Mouse (Mus musculus): ENCODE data around the gene Rufy1. TPM values are rescaled to one million over a fixed set of nuclear protein-coding genes. Genes with fewer than 3 reads are reported as not detected.

Rufy1 gene
- total and polyA plus RNA-seq, 3 experiments, result 17.8 to 18.4 TPM; not detected in 1

GRCm38 (mm10) chr11:50369360-50369911, 61.5 kb downstream of the Rufy1 start (continued):
- TF ChIP-seq MAFK (IDR thresholded peaks at IDR 0.05; ENCODE audit: borderline replicate concordance, low read depth, low read length) (no peak), MYB (IDR thresholded peaks at IDR 0.05; ENCODE audit: low read depth, low read length) (no peak), ELF1 (IDR thresholded peaks at IDR 0.05; ENCODE audit: low read depth, low read length) (0 out of 2 replicates have a peak, but pooled peaks have one; percentile 31), MYC (IDR thresholded peaks at IDR 0.05; ENCODE audit: low read depth, low read length) (peak; percentile 73), TBP (IDR thresholded peaks at IDR 0.05; ENCODE audit: low read depth, low read length) (peak; percentile 70), ETS1 (IDR thresholded peaks at IDR 0.05; ENCODE audit: low read depth, low read length) (peak; percentile 77), GABPA (IDR thresholded peaks at IDR 0.05; ENCODE audit: low read depth, low read length) (no peak), NRF1 (IDR thresholded peaks at IDR 0.05; ENCODE audit: insufficient read depth, low read depth, low read length, poor library complexity, severe bottlenecking) (no peak), ZKSCAN1 (IDR thresholded peaks at IDR 0.05; ENCODE audit: low read depth, low read length) (no peak), ZC3H11A (IDR thresholded peaks at IDR 0.05; ENCODE audit: low read depth, low read length) (no peak), POLR2A (IDR thresholded peaks at IDR 0.05; ENCODE audit: control insufficient read depth in 1 of 2, insufficient read depth in 1 of 2, low read depth in 1 of 2, low read length in 2 of 2, poor library complexity in 1 of 2) (no peak)

- no peaks in the 10 kb centered on the region for H3K27me3 ChIP-seq (ENCODE audit: control insufficient read depth in 1 of 2, insufficient read depth in 2 of 2, low read length in 2 of 2)
- no peak overlapping the region for H3K27ac ChIP-seq (ENCODE audit: control insufficient read depth, low read depth, low read length)
- peaks cover 17 to 31% of the 10 kb centered on the region in 2 experiments for H3K4me1 ChIP-seq (ENCODE audit: control insufficient read depth in 1 of 2, insufficient read depth in 2 of 2, low read length in 2 of 2)
- H3K79me2 ChIP-seq (ENCODE audit: control insufficient read depth, insufficient read depth, low read length, poor library complexity), result no peaks in the 10 kb centered on the region; the same call in 1 of the 2 replicates
- DNase-seq (ENCODE audit: low read depth, low spot score), result no peak
- H3K9ac ChIP-seq (ENCODE audit: control insufficient read depth, low read depth, low read length, poor library complexity, severe bottlenecking), result no peak overlapping the region
- H3K9me3 ChIP-seq (replicated peaks; ENCODE audit: insufficient read depth, low read length), result no peaks in the 10 kb centered on the region
- no peak overlapping the region for H3K4me3 ChIP-seq (ENCODE audit: control insufficient read depth in 1 of 2, insufficient read depth in 1 of 2, low read depth in 2 of 2, low read length in 2 of 2)
- H3K36me3 ChIP-seq (ENCODE audit: control insufficient read depth in 1 of 2, insufficient read depth in 2 of 2, low read length in 2 of 2), result peaks cover 0 to 26% of the 10 kb centered on the region in 2 experiments; a peak in 2 of 4 replicates
- no peak for TF ChIP-seq MAFK (IDR thresholded peaks at IDR 0.05; ENCODE audit: borderline replicate concordance, low read depth, low read length)
- no peak for TF ChIP-seq POLR2AphosphoS2 (IDR thresholded peaks at IDR 0.05; ENCODE audit: low read length)
- TF ChIP-seq TAL1 (IDR thresholded peaks at IDR 0.05; ENCODE audit: low read length), result no peak
- no peak for TF ChIP-seq UBTF (IDR thresholded peaks at IDR 0.05; ENCODE audit: borderline replicate concordance, insufficient read depth, low read depth, low read length)
- no peak for TF ChIP-seq USF2 (IDR thresholded peaks at IDR 0.05; ENCODE audit: borderline replicate concordance in 1 of 2, insufficient read depth in 1 of 2, low read depth in 1 of 2, low read length in 2 of 2)
- TF ChIP-seq MEF2A (IDR thresholded peaks at IDR 0.05; ENCODE audit: extremely low read depth, insufficient replicate concordance, low read depth, low read length, poor library complexity, severe bottlenecking), result no peak
- TF ChIP-seq KAT2A (conservative IDR thresholded peaks at IDR 0.05; ENCODE audit: low read depth, low read length), result no peak
- TF ChIP-seq CHD2 (IDR thresholded peaks at IDR 0.05; ENCODE audit: low read length), result no peak
- TF ChIP-seq SMC3 (IDR thresholded peaks at IDR 0.05; ENCODE audit: low read depth, low read length), result no peak
Measured at GRCm38 (mm10) chr11:50367531-50367930, 63.4 kb downstream of the Rufy1 start.
